Mouse (Mus musculus) 416B (cell line): ENCODE results near the gene Gucy1b2.

Experiments used
- DNase-seq: peaks from one replicate; pipeline ENCODE4 v3.0.0; 2011; ENCODE audit warnings: low read depth

Gene Gucy1b2

DNA sequence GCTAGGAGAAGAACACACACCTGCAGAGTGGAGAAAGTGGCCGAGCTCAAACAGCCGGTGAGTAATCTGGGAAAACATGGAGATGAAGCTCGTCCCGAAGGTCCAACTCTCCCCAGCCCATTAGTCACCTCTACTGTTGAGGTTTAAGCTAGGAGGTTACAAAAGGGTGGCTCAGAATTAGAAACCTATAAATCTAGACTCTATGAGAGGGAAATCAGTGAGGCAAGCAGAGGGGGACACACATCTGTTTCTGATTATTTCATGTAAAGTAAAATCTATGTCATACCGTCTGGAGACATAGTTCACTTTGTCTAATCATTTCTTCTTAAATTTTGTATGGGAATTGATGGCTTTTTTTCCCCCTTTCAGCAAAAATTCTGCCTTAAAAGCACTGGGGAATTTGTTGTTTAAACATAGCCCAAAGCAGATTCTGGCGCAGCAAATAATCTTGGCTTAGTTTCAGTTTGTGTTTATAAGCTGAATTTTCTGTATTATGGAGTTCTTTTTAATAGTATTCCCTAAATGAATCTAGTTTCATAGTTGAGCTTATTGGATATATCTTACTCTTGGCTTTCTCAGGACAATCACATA is 12.2 kb downstream of the Gucy1b2 start:
- no peak for DNase-seq

- no peak for DNase-seq
These were observed 13.1 kb downstream of the Gucy1b2 start for GRCm38 (mm10) chr14:62442971-62443370.

DNA sequence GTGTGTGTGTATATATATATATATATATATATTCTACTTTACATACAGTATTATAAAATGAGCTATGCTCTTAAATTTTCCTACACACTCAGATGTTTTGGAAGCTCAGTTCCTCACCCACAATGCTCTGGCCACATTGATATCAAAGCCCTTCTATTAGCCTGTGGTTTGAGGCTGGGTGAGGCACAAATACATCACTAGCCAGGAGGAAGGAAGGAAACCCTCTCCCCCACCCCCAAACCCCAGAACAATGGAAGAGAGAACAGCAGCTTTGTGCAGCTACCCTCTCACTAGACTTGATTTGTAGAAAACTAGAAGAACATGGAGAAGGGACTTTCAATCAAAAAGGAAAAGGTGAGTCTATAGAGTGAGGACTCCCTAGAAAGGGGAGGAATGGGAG is 16.1 kb downstream of the Gucy1b2 start:
- peak; percentile 38 for DNase-seq

GRCm38 (mm10) chr14:62438236-62438635 is 17.9 kb downstream of the Gucy1b2 start:
- no peak for DNase-seq

DNA sequence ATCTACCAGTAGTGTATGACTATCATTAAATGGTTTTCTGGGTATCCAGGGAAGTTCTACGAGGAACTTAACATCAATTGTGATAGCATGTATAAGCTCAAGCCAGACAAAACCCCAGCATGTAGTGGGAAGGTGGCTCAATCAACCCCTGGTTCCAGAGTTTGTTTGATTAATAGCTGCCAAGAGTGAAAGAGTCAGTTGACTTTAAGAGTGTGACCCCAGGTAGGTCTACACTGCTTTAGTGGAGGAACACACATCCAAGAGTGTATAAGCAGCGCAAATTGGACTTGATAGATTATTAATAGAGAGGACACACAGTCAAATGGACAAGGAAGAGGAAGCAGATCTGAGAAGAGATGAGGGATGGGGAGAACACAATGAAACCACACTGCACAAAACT is 18.3 kb downstream of the Gucy1b2 start:
- no peak for DNase-seq

DNA sequence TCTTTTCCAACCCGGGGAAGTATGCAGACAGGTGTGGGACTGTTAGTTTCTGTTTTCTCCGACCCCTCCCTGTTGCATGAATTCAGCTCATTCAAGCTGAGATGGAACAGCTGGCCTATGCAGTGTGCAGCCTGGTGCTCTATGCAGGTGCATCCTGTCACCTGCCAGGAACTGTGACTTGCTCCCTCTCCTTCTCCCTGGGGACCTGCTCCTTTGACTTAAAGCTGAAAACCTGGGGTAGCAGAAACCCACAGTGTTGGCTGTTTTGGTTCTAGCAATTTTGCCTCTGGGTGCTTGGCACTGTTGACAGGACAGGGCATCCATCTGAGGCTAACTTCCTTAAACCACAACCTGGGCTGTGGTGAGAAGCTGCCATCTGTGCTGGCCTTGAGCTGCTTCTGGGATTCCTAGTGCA is 30.8 kb downstream of the Gucy1b2 start:
- no peak for DNase-seq

- no peak for DNase-seq
These were observed 33.8 kb downstream of the Gucy1b2 start for GRCm38 (mm10) chr14:62422265-62422664.

GRCm38 (mm10) chr14:62417501-62417900 is 38.6 kb downstream of the Gucy1b2 start:
- no peak for DNase-seq

GRCm38 (mm10) chr14:62416742-62417134 is 39.4 kb downstream of the Gucy1b2 start:
- DNase-seq: peak; percentile 64

GRCm38 (mm10) chr14:62416007-62416741 is 39.9 kb downstream of the Gucy1b2 start:
- DNase-seq: no peak

DNA sequence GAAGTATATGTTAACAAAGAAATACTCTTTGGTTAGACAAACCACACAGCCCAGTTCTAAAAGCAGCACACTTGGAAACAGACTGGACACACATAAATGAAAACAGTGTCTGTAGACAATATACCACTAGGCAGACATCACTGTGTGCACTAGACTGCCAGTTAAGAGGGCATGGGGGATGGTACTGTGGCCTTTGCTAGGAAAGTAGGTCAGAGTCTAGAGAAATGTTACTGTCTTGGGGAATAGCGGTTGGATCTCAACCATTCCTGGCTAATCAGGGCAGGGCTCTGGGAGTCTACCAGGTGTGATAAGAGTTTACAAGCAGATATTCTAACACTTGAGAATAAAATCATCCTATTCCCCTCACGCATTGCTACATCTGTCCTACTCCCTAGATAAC is 60.7 kb downstream of the Gucy1b2 start:
- no peak for DNase-seq

GRCm38 (mm10) chr14:62392754-62393153 is 63.3 kb downstream of the Gucy1b2 start:
- DNase-seq: no peak

GRCm38 (mm10) chr14:62389729-62390536 is 66.2 kb downstream of the Gucy1b2 start:
- DNase-seq: no peak

GRCm38 (mm10) chr14:62389064-62389728 is 66.9 kb downstream of the Gucy1b2 start:
- no peak for DNase-seq

- DNase-seq: no peak
These were observed 72.2 kb downstream of the Gucy1b2 start for GRCm38 (mm10) chr14:62383786-62384299.

GRCm38 (mm10) chr14:62383109-62383508 is 73.0 kb downstream of the Gucy1b2 start:
- DNase-seq: no peak

- no peak for DNase-seq
These were observed 75.5 kb downstream of the Gucy1b2 start for GRCm38 (mm10) chr14:62380606-62381005.

GRCm38 (mm10) chr14:62379391-62379790 is 76.7 kb downstream of the Gucy1b2 start:
- no peak for DNase-seq

DNA sequence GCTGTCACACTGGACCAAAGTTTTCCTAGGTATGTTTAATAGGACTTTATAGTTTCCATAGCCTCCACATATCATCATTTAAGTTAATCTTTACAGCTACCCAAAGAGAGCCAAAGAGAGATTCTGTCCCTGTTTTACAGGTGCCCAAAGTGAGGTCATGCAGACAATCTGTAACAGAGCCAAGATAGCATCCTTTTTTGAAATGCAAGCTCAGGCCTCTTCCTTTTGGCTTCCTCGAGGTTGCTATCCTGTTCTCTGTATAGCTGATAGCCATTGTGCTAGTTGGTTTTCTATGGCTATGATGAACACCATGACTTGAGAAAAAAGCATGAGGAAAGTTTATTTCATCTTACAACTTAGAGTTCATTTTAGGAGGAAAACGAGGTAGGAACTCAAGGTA is 80.0 kb downstream of the Gucy1b2 start:
- peak; percentile 8 for DNase-seq

DNA sequence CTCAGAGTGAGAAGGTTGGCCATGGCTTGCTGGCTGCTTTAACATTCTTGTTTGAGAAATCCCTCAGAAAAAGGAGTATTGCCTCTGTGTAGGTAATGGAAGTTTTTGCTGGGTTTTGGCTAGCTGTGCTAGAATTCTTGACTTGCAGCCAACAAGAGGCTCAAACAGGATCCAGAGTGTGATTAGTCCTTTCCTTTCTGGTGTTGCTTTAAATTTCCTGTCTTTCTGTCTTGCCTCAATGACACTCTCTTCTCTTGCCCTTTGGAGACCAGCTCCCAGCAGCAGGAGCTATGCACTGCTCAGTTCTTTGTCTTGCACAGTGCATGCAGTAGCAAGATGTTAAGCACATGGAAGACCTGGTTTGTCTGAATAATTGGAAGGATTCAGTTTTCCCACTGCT is 80.4 kb downstream of the Gucy1b2 start:
- DNase-seq: peak; percentile 55

DNA sequence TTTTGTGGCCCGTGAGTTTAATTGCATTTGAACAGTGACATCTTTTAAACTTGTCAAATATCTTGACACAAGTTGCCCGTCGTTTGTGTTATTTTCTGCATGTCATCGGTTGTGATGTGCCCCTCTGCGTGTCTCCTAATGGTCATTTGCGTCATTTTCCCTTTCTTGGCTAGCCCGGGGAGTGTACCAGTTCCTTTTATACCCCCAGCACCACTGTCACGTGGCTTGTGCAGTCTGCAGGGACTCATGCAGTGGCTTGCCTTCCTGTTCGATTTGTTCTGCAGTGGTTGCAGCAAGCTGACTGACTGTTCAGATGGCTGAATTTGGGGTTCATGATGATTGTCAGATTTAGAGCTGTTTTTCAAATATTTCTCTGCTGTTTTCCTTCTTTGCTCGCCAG is 82.1 kb downstream of the Gucy1b2 start:
- no peak for DNase-seq

- DNase-seq: peak; percentile 85
These were observed 85.3 kb downstream of the Gucy1b2 start for GRCm38 (mm10) chr14:62370819-62371218.
